Mouse (Mus musculus) induced T-regulatory cell, adult 2 months (primary cell): ENCODE results near the gene Rhobtb3.
A peak's percentile ranks its signal among the peaks of the same experiment; 100 is the strongest.
"Not testable (repeated sequence)": the region's sequence is repeated elsewhere in the genome, so short reads cannot be mapped to it uniquely, and the experiment has no call there.

Experiments
- DNase-seq: peaks from one replicate; pipeline ENCODE4 v3.0.0-alpha.2; 2012; ENCODE audit warnings: low read depth

Rhobtb3 gene

DNA sequence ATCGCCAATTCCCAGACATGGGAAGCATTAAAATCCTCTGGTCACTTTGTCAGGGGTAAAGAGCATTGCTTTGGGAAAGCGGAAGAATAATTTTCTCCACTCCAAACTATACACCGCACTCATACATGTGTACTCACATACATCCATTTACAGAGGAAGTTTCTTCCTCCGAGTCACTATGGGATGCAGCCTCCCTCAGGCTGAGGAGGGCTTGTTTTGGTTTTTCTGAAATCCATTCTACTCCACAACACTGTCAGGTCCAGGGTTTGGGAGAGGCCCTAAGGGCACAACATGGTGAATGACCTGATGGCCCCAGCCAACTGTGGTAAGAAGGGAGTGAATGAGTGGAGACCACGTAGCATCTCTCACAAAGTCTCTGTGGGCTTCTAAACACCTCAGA, 14.7 kb downstream of the Rhobtb3 start:
- DNase-seq = not testable (repeated sequence)

DNA sequence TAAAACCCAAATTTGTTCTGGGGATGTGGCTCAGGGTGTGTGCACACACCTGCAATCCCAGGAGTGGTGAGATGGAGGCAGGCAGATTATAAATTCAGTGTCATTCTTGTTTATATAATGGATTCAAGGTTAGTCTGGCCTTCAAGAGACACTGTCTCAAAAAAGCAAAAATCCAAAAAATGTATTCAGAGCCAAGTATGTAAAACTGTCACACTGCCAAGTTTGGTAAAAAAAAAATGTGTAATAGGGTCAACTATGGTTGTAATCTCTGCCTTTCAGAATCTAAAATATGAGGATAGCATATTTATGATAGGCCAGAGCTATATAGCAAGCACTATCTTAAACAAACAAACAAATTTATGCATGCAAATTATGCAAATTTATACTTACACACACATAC, 15.8 kb downstream of the Rhobtb3 start:
- no peak for DNase-seq

DNA sequence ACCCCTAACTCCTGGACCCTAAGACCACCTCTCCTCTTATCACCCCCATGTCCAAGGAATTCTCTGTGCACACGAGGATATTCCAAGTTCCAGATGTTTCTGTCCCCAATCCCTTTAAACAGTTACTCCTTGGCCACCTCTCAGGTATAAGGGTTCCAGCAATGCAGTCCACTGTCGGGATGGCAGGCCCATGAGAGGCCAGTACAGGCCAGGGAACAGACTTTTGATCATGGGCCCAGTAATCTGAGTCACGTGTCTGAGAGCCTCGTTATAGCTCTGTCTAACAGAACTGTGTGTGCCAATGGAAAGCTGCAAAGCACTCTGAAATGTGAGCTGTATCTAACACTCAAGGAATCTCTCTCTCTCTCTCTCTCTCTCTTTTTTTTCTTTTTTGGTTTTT, 29.6 kb downstream of the Rhobtb3 start:
- no peak for DNase-seq

DNA sequence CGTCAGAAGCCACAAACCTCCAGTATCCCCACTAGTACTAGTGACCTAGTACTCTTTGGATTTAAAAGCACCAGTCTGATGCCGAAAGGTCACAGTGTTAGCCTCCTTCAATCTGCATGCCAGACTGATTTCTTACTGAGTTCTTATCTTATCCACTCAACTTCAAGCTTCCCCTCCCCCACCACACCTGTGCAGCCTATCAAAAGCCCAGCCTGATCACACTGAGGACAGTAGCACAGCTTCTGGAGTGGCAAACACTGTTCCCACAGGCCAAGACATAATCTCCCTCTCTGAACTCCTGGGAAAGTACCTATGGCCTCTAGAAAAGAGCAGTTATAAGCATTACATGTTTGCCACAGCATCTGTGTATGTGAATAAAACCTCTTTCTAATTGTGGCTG, 35.5 kb downstream of the Rhobtb3 start:
- DNase-seq = no peak

DNA sequence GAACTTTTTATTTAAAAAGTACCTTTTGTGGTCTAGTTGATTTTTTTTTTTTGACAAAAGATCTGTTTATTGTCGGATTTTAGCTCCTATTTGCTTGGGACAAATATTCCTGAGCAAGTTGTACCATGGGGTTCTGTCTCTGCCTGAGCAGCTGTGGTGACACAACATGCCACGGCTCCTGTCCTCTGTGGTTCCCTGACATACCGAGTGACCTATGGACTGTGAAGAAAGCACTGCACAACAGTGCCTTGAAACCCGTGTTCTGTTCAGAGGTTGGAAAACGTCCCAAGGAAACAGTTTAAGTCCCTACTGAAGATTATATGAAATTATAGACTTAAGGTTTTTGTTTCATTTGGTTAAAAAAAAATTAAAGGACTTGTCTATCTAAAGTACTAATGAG, 36.6 kb downstream of the Rhobtb3 start:
- DNase-seq = no peak

DNA sequence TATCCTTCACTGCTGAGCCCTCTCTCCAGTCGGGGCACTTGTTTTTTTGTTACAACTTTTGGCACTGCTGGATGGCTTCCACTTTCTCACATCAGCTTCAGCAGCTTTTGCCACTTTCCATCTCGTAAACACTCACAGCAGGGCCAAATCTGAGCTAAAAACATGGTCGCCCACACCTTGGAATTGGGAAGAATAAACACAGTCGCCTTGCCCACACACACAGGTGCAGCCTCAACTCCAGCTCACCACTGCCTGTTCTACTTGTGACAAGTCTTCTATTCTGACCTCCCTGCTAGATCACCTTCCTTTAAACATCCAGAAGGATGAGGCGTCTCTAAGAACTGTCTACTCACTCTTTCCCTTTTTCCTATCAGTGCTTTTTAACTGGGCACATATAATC, 39.1 kb downstream of the Rhobtb3 start:
- DNase-seq = no peak

DNA sequence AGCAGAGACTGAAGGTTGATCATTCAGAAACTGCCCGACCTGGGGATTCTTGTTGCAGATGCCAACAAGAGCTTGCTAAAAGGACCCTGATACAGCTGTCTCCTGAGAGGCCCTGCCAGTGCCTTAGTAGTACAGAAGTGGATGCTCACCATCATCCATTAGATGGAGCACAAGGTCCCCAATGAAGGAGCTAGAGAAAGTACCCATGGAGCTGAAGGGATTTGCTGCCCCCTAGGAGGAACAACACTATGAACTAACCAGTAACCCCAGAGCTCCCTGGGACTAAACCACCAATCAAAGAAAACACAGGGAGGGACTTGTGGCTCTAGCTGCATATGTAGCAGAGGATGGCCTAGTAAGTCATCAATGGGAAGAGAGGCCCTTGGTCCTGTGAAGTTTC, 42.8 kb downstream of the Rhobtb3 start:
- DNase-seq = not testable (repeated sequence)

DNA sequence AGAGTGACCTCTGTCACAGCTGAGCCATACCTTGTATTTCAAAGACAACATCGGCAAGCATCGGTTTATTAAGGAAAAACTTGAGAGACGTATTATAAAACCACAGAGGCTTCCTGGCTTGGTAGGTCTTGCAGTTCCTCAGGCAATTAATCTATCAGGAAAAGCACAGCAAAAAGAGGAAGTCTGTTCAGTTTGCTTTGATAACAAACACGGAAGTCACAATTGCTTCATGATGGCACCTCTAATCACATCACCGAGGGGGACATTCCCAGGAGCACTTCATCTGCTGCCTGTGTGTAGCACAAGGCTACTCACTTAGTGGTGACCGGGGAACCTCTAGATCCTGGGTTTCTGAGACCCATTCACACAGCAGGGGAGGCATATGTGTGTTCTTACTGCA, 50.8 kb downstream of the Rhobtb3 start:
- DNase-seq = no peak

DNA sequence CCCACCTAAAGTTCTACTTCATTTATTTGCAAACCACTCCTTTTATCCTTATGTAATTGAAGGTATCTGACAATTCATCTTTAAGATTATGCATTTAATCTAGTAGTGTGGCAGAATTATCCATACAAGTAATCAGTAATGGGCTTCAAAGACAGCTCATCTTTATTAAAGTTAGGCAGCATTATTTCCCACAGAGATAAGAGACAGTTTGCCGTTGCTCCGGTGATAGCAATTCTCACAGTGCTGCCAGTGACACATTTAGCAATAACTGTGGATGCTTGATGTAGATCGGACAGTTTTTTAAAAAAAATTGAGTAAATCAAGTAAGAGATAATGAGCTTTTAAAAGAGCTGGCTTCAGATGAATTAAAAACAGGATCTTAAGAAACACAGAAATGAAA, 51.4 kb downstream of the Rhobtb3 start:
- DNase-seq = no peak

DNA sequence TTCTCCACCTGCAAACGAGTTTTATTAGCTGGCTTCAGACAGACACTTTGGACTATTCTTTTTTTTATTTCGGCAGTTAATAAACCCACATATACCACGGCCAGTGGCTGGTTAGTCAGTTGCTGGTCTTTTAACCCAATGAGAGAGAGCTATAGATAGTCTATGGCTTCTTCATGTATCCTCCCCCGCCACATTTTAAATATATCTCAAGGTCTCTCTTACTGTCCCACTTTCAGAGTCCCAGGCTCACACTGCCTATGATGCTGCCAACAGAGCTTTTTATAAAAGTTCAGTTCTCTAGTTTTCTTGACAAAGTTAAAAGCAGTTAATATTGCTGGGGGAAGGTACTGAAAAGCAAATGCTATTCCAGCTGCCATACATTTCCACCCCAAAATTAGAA, 51.9 kb downstream of the Rhobtb3 start:
- no peak for DNase-seq

DNA sequence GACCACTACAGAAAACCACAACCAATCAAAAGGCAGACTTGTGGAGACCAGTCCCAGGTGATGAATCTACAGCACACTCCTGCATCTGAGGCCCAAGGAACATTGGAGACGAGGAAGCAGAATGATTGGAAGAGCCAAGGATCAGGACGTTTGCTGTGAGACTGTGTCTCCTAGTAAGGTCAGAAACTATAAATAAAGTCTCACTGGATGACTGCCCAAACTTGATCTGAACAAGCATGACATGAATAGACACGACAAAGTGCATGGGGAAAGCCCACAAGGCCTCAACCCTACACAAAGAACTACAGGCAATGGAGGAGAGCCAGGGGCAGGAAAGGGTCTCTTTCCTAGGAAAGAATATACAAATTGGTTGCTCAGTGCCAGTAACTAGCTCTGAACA, 59.9 kb downstream of the Rhobtb3 start:
- DNase-seq = no peak

DNA sequence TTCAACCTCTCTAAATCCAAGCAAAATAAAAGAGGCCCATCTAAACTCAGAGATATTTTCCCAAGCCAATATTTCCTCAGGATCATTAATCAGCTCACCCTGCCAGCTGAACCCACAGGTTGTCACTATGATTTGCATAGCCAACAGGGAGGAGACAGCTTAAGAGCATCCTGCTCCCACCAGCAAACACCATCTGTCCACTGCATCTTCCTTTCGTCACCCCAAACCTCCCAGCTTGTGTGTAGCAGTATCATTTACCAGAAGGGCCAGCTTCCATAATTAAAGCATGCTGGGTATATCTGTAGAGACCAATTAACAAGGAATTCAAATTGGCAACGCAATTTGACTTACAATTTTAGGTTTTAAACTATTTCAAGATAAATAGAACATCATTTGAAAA, 63.2 kb downstream of the Rhobtb3 start:
- no peak for DNase-seq

DNA sequence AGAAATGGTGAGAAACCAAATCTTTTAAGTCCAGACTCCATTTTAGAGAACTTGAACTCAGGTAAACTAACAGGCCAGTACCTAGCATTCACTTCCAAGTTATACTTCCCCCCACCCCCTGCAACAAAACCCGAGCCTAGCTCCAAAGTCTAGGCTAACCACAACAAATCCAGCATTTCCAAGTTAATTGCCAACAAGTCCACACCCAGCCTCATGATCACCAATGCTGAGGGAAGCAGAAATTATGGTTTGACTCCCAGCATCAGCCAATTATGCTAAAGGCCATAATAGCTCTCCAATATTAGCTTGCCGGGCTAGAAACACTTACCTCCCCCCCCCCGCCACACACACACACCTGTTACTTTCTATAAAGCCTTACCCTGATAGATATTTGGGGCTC, 64.0 kb downstream of the Rhobtb3 start:
- no peak for DNase-seq

DNA sequence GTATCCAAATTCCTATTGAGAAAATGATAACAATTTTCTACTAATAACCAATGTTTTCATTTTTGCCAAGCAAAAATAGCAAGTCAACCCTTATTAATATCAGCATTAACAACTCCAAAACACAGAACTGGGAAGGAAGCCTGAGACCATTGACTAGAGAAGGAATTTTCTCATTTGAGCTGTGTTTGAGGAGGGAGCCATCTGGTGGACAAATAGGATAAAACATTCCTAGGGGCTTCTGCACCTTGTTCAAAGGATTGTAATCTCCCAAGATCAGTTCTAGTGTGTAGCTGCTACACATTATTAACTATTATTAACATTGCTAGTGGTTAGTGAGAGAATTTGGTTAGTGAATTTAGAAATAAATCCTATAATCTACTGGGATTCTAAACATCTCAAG, 65.8 kb downstream of the Rhobtb3 start:
- DNase-seq = peak; percentile 80

DNA sequence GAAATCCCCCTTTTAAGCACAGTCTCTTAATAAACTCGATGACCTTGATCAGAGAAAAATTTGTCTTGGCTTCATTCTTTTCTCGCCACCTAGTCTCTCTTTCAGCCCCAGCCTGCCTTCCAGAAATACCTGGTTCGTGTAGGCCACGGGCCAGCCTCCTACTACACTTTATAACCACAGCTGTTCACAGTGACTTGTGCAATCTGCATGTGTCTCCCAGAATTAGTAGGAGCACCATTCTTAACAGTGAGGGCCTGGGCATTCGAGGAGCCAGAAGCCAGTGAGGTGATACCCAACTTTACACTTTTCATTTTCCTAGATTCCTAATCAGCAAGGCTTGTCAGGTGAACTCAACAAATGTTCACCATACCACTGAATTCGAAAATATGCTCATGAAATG, 67.1 kb downstream of the Rhobtb3 start:
- DNase-seq = no peak

DNA sequence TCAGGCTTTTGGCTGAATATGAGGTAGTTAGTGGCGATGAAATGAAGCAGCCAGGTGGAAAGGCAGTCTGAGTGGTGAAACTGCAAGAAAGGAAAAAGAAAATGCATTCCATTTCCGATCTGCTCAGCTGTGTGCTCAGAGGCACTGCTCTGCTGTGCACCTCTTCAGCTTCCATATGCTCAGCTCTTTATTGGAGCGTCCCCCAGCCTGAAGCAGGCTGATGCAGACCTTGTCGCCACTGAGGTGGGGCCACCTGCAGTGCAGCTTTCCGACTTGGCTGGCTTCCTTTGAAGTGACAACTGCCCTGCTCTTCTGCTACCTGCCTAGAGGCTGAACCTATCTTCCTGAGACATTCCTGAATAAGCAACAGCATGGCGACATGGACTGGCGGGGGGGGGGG, 67.5 kb downstream of the Rhobtb3 start:
- not testable (repeated sequence) for DNase-seq

DNA sequence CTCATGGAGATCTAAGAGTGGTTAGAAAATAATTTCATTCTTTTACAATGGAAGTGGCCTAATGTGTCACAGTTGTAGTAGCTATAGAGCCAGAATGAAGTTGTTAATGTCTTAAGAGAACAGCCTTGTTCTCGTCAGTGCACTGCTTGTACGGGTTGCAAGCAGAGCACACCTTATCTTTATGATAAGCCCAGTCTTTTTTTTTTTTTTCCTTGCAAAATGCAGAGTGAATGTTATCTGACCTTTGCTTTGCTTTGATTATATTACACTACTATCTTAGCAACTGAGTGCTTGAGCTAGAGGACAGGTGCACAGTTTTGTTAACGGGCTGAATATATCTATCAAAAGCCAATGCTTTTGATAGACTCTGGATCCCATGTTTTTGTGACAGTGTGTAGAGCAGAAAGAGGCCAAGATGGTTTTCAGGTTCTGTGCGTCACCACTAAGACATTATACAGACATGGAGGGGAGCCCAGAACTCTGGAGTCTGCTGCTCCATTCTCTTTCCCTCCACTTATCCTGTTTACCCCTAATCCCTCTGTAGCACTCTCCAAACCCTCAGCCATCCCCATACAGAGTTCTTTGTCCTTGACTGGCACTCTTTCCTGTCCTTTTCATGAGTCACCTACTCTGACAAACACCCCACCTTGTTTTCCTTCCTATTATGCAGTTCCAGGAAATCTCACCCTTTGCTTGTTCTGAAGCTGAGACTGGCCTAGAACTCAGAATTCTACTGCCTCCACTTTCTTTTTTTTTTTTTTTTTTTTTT, 68.9 kb downstream of the Rhobtb3 start:
- DNase-seq = no peak

DNA sequence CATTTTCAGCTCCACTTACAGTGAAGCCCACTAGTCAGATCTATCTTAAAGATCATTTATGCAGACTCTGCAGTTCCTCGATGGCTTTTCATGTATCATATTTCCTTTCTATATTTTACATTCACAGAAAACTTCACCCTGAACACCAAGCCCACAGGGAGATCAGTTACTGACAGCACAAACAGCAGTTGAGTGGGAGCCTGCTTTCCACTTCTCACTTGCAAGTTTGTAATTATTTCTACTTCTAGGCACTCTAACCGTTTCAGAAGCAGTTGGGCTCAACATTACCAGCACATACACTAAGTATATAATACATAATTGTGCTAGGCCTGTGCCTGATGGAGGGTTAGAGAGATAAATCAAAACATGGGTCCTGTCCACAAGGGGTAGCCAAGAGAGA, 75.8 kb downstream of the Rhobtb3 start:
- no peak for DNase-seq

DNA sequence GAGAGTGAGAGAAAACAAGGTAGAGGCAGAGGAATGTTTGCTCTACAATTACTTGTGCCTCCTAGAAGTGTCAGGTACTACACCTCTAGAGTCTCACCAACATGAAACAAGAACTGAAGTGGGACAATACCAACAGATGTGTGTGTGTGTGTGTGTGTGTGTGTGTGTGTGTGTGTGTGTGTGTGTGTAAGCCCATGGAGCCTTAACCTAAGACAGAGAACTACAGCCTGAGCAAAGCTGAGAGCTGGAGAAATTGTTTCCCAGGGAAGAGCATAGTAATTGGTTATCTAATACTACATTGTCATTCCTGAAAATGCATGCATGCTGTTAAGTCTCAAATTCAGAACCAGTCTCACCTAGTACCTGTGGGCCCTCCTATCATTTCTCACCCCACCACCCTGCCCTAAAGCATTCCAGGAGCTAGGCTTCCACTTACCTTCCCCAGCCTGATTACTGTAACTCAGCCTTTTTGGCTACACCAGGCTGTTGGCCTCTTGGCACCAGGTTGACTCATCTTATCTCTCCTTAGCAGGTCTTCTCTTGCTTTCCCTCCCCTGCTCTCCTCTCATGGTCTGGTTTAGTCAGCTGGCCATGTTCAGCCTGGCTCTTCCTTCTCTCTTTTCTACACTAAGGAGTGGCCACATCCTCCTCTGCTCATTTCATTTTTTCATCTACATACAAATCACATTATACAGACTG, 78.1 kb downstream of the Rhobtb3 start:
- no peak for DNase-seq

DNA sequence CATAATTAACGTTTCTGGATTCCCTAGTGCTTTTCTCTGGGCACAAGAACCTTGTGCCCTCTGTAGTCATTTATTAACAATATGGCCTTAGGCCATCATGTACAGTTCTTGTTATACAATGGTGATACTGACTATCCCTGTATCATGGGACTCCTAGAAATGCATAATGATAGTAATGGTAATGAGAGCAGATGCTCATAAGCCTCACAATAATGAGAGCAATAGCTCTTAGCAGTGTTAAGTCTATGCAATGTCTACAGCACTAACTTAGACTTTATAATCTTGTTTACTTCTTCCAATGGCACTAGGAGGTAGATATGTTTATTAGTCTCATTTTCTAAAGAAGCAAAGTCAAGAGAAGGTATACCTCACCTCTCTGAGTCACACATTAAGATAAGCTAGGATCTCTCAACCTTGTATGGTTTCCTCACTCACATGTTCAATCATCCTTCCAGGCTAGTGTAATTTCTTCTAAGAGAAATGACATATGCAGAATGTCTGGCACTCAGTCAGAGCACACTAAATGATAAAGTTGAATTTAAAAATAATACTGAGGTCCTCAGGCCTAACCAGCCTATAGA, 84.4 kb downstream of the Rhobtb3 start:
- DNase-seq = no peak

DNA sequence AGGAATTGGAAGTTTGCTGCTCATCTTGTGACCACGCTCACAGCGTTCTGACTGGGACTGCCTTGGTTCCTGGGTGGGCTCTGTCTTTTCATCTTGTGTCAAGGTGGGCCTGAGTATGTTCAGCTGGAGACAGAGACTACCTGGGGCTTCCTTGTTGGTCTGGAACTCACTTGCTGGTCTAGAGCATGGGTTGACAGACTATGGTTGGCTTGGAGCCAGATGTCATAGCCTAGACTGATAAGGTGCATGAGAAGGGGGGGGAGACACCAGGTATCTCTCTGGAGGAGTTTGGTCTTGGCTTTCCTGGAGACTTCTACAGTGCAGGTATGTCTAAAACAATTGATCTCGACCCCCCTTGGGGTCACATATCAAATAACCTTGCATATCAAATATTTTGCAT, 90.6 kb downstream of the Rhobtb3 start:
- DNase-seq = no peak

DNA sequence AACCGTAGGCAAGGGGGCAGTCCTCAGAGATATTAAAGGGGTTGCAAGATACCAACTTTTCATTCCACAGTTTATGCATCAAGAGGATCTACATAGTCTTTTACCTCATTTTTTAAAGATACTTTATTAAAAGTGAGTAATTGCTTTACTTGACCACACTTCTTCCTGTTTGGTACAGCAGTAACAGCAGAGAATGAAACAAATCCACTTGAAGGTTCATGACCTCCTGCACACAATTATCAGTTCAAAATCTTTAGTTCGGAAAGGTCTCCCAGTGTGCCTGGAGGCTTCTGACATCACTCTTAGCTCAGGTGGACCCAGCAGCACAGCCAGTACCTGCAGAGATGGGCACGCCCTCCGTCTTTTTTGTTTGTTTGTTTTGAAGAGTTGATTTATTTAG, 91.7 kb downstream of the Rhobtb3 start:
- DNase-seq = peak; percentile 39

DNA sequence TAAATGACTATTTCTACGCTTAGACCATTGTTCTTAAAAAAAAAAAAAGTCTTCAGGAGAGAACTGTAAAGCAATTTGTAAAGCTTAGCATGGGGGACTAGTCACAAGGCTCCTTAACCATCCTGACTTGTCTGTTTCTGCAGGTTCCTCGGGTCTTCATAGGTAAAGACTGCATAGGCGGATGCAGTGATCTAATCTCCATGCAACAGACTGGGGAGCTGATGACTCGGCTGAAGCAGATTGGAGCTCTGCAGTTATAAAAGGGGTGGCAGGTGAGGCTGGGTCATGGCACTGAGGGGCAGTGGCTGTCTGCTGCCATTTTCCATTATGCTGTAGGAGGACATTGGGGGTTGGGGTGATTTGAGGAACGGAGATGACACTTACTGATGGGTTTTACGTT, 96.7 kb downstream of the Rhobtb3 start:
- no peak for DNase-seq
